Mouse (Mus musculus): ENCODE results near the gene Zbtb7b. TPM values are rescaled to one million over a fixed set of nuclear protein-coding genes. Genes with fewer than 3 reads are reported as not detected.

The Zbtb7b gene
- total RNA-seq, 2 experiments from 2014 or later, result 62.3 to 62.4 TPM

GRCm38 (mm10) chr3:89337062-89337720 is 57.4 kb downstream of the Zbtb7b start:
- no peak for DNase-seq

- no peak for DNase-seq
These were observed 58.0 kb downstream of the Zbtb7b start for GRCm38 (mm10) chr3:89336529-89336928.

DNA sequence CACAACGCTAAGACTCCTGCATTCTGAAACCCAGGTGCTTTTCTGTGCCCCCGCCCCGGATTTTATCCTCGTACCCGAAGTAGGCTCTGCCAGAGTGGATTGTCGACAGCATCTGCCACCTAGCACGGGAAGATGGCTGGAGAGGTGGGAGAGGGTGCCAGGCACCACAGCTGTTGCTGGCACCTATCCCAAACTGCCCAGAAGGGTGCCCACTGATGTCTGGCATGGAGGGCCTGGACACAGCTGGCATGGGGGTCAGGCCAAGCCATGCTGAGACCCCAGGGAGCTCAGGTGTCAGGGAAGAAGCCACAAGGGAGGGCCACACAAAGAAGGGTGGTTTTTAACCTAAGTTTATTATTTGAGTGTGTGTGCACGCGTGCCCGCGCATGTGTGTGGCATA is 61.5 kb downstream of the Zbtb7b start:
- no peak for DNase-seq

DNA sequence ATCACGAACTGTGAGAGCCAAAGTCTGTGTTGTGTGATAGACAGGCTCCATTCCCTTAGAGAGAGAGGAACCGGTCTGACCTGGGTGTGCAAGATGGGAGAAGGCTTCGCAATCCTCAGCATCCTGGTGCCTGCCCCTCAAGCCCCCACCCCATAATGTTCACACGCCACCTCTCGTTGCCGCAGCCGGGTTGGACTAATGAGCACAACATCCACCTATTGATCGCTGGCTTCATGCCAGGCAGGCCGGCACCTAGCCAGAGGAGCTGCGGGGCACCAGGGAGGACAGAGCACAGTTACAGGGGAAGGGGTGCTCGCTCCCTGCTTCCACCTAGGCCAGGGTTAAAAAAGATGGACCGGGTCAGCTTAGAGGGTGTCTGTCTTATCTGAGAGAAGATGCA is 62.1 kb downstream of the Zbtb7b start:
- no peak for DNase-seq

GRCm38 (mm10) chr3:89332013-89332412 is 62.6 kb downstream of the Zbtb7b start:
- DNase-seq, result no peak

GRCm38 (mm10) chr3:89331561-89331960 is 63.0 kb downstream of the Zbtb7b start:
- no peak for DNase-seq

DNA sequence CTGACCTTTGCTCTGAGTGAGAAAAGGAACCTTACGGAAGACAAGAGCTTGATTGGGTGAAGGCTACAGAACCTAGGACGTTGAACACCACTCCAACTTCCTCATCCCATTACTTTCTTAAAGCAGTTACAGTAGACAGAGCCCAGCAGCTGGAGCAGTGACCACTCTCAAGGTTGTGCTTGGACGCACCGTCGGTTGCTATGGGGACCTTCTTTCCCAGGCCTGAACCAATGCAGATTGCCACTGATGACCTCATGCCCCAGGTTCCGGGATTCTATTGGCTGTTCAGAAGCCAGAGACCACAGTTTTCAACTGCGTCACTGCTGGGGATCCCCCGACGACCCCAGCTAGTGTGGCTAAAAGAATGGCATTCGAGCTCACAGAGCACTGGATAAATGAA is 63.6 kb downstream of the Zbtb7b start:
- DNase-seq, result peak; percentile 71

DNA sequence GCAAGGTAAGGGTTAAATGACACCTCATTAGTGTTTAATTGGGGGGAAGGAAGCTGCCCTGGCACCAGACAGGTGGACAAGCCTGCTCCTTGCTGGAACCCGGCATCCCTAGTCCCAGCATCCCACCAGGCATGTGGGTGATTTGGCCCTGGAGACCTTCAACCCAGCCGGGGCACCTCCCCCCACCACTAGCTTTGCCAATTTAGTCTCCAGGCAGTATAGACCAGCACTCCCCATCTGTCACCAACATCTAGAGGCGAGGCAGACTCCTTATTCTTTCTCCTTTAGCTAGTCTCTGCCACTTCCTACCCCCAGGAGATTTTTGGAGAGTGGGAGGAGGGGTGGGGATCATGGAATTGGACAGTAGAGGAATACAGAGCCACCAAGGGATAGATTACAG is 64.2 kb downstream of the Zbtb7b start:
- no peak for DNase-seq

DNA sequence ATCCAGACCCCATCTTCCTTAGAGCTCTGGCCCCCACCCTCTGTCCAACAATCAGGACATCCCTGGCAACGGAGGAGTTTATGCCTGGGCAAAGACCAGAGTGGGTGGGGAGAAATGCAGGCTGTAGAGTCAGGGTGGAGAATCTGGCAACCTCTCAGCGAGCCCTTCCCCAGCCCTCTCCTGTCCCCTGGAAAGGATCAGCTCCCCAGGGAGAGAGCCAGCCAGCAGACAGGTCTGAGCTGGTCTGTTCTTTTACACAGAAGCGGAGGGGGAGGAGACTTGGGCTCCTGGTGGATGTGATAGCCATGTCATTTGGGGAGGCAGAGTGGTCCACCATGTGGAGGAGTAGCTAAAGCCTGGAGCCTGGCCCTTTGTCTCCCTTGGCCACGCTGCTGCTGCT is 66.0 kb downstream of the Zbtb7b start:
- no peak for DNase-seq

Other genes with a start within 250 kb of the Zbtb7b start
- gene Hcn3, start 234.6 kb downstream of the Zbtb7b start, total RNA-seq (2021), result 1 to 10 TPM; 2.2 to 5.7 TPM
- 10 to 100 TPM; 42.0 to 65.6 TPM for gene Clk2, start 230.0 kb downstream of the Zbtb7b start, total RNA-seq (2021)
- 10 to 100 TPM; 67.9 to 72.7 TPM for gene Scamp3, start 217.3 kb downstream of the Zbtb7b start, total RNA-seq (2021)
- 10 to 100 TPM; 16.2 to 24.8 TPM for gene Fam189b, start 211.6 kb downstream of the Zbtb7b start, total RNA-seq (2021)
- 10 to 100 TPM; 47.8 to 48.1 TPM for gene Gba, start 191.8 kb downstream of the Zbtb7b start, total RNA-seq (2021)
- 10 to 100 TPM; 21.8 to 22.6 TPM for gene Thbs3, start 179.6 kb downstream of the Zbtb7b start, total RNA-seq (2021)
- 100 to 1,000 TPM; 176 to 198 TPM for gene Mtx1, start 167.7 kb downstream of the Zbtb7b start, total RNA-seq (2021)
- under 1 TPM; 0.51 to 0.55 TPM for gene Muc1, start 165.7 kb downstream of the Zbtb7b start, total RNA-seq (2021)
- 100 to 1,000 TPM; 109 to 116 TPM for gene Krtcap2, start 148.8 kb downstream of the Zbtb7b start, total RNA-seq (2021)
- gene Trim46, start 148.5 kb downstream of the Zbtb7b start, total RNA-seq (2021), result 1 to 10 TPM; 2.0 to 4.2 TPM
- gene Dpm3, start 135.4 kb downstream of the Zbtb7b start, total RNA-seq (2021), result 100 to 1,000 TPM; 115 to 122 TPM
- 10 to 100 TPM; 46.7 to 53.1 TPM for gene Slc50a1, start 124.2 kb downstream of the Zbtb7b start, total RNA-seq (2021)
- 10 to 100 TPM; 25.0 to 34.3 TPM for gene Efna1, start 113.6 kb downstream of the Zbtb7b start, total RNA-seq (2021)
- under 1 TPM; 0.51 to 0.73 TPM for gene Efna3, start 71.8 kb downstream of the Zbtb7b start, total RNA-seq (2021)
- 1 to 10 TPM; 1.7 to 2.2 TPM for gene Efna4, start 56.7 kb downstream of the Zbtb7b start, total RNA-seq (2021)
- gene Adam15, start 44.8 kb downstream of the Zbtb7b start, total RNA-seq (2021), result 10 to 100 TPM; 62.8 to 68.9 TPM
- gene Dcst2, start 32.8 kb downstream of the Zbtb7b start, total RNA-seq (2021), result under 1 TPM; 0.48 to 0.82 TPM
- gene Dcst1, start 29.5 kb downstream of the Zbtb7b start, total RNA-seq (2021), result under 1 TPM in 1 of 2 experiments, not detected in 1; 0.45 TPM
- gene Lenep, start 8.0 kb upstream of the Zbtb7b start, total RNA-seq (2021), result under 1 TPM in 1 of 2 experiments, not detected in 1; 0.24 TPM
- gene Flad1, start 17.1 kb upstream of the Zbtb7b start, total RNA-seq (2021), result 10 to 100 TPM; 49.4 to 54.6 TPM
- 10 to 100 TPM; 39.8 to 43.2 TPM for gene Cks1b, start 23.6 kb upstream of the Zbtb7b start, total RNA-seq (2021)
- 100 to 1,000 TPM in 1 of 2 experiments, 10 to 100 TPM in 1; 94.4 to 108 TPM for gene Shc1, start 23.7 kb upstream of the Zbtb7b start, total RNA-seq (2021)
- gene Pygo2, start 35.4 kb upstream of the Zbtb7b start, total RNA-seq (2021), result 10 to 100 TPM; 34.2 to 36.9 TPM
- 10 to 100 TPM; 46.0 to 62.1 TPM for gene Pbxip1, start 41.9 kb upstream of the Zbtb7b start, total RNA-seq (2021)
- 10 to 100 TPM; 15.3 to 17.1 TPM for gene Pmvk, start 59.8 kb upstream of the Zbtb7b start, total RNA-seq (2021)
- gene Kcnn3, start 125.4 kb upstream of the Zbtb7b start, total RNA-seq (2021), result 1 to 10 TPM; 4.3 to 6.3 TPM

All from adrenal gland, postnatal 10 days (tissue).